Mouse (Mus musculus) regulatory T cell (primary cell): Measurements from ENCODE around the gene Tspan31.

Experiments
- in situ Hi-C: fragments of 300-600 bp; cut with MboI, MseI; formaldehyde crosslinking; loops from one replicate; pipeline ENCODE4 v1.15.1; 2025; ENCODE audit warnings: high pct_unique_total_duplicates

Gene Tspan31

GRCm38 (mm10) chr10:127043187-127043586 is 26.9 kb downstream of the Tspan31 start:
- in situ Hi-C loops, result no loop called here

- in situ Hi-C loops, result no loop called here
These were observed 27.5 kb downstream of the Tspan31 start for GRCm38 (mm10) chr10:127042468-127043115.

GRCm38 (mm10) chr10:127041774-127042338 is 28.2 kb downstream of the Tspan31 start:
- in situ Hi-C loops, result no loop called here

DNA sequence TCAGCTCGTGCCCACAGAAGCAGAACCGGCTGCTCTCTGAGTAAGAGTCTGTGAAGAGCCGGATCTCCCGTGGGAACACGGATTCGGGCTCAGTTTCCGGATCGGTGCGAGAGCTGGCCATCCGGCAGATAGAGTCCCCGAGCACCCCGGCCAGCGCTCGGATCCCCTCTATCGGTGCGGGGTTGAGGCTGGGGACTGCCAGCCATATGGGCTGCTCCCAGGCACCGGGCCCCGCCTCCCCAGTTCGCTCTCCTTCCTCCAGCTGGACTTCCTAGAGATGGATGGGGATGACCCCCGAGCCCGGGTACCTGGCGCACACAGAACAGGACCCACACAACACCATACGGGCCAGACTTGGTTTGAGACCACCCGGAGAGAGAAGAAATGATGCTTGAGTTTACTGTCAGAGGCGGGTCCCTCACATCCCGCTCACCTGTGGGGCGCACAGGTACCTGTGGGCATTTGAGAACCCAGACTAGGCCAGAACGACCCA is 28.7 kb downstream of the Tspan31 start, which contains the start of the genes Mettl1 and Eef1akmt3:
TSS of gene Mettl1 (plus strand) at position 141 of the 493 bp plus-strand sequence.
TSS of gene Eef1akmt3 (minus strand) at position 240 of the 493 bp plus-strand sequence.
- in situ Hi-C loops, result no loop called here

DNA sequence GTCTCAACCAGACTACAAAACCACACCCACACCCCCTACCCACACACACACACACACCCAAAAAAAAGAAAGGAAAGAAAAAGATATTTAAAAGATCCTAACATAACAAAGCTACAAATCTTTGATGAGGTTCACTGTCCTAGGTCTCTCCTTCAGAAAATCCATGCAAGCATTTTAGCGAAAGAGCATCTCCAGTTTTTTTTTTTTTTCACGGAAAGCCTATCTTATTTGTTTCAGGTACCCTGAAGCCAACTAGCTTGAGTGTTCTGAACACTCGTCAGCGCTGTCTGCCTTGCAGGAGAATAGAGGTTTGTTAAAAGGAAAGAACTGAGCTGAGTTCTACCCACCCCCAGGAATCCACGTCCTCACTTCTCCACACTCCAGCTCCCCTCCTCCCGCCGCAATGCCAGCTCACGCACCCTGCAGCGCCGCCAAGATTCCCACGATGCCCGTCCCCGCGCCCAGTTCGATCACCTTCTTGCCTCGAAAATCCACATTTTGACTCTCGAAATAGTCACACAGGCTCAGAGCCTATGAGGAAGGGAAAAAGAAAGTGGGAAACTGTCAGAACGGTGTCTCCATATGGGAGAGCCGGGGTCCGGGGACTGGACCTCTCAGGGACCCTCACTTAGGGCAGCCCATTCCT is 29.4 kb downstream of the Tspan31 start:
- in situ Hi-C loops, result no loop called here

DNA sequence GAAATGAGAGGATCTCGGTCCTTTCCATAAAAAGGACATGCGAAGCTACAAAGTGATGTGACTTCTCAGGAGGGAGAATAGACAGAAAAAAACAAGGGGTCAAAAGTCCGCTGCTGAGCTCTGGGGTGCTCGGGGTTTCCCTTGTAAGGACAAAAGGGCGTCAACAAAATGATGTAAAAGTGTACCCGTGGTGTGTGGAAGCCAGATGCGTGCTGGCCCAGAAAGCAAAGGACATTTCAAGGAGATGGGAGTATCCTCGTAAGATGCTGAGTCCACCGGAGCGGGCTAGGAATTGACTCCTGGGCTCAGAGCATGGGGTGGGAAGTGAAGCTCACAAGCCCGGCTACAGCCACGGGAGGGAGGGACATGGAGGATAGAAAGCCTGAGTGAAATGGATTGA is 32.4 kb downstream of the Tspan31 start:
- in situ Hi-C loops, result loop anchor here (10.0 kb wide), 1 partner anchor 123 kb away; no protein-coding TSS in a partner anchor

DNA sequence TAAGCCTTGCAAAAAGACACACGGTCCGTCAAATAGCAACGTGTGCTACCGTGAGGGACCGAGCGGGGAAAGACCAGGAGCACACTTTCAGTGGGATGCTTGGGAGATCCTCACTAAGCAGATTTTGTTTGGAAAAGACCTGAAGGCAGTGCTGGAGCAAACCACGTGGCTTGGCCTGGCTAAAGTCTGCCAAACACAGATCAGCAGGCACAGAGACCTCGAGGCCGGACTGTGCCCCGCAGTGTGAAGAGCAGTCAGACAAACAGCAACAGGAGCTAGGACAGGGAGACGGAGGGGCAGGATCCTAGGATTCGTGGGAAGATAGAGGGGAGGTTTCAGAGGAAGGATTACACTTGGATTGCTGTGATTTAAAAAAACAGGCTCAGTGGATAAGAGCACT is 33.8 kb downstream of the Tspan31 start:
- in situ Hi-C loops, result loop anchor here (10.0 kb wide), 1 partner anchor 121 kb away; no protein-coding TSS in a partner anchor

DNA sequence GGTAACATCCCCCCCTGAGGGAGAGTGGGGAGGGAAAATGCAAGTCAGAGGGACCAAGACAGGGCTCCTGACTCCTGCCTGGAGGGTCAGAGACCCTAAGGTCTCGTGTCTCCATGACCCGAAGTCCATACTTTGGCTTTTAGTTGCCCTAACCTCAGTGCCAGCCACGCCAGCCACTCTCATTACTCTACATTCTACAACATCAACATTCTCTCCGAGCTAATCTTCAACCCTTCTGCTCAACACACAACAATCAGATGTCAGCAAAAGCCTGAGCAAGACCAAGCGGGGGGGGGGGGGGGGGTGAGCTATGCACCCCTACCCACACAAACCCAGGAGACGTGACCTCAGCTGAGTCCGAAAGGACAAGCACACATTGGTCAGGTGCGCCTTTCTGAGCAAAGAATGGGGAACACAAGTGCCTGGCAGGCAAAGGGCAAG is 36.7 kb downstream of the Tspan31 start:
- in situ Hi-C loops, result loop anchor here (10.0 kb wide), 1 partner anchor 119 kb away; no protein-coding TSS in a partner anchor

GRCm38 (mm10) chr10:127030336-127031296 is 39.4 kb downstream of the Tspan31 start, which contains the start of gene Tsfm:
Gene Tsfm, minus strand, starts transcription at chr10:127030840.
- in situ Hi-C loops, result loop anchor here (10.0 kb wide), 1 partner anchor 116 kb away; no protein-coding TSS in a partner anchor

- in situ Hi-C loops, result no loop called here
These were observed 51.6 kb downstream of the Tspan31 start for GRCm38 (mm10) chr10:127018422-127018821.
